Mouse (Mus musculus): ENCODE data around the gene Fam45a. TPM values are rescaled to one million over a fixed set of nuclear protein-coding genes. Genes with fewer than 3 reads are reported as not detected.

Fam45a gene
- polyA plus RNA-seq (2017; shearing (Covaris generic)): 28.7 TPM

GRCm38 (mm10) chr19:60811098-60812035 is at the start of gene Fam45a:
Fam45a (plus strand) TSS chr19:60811585.

DNA sequence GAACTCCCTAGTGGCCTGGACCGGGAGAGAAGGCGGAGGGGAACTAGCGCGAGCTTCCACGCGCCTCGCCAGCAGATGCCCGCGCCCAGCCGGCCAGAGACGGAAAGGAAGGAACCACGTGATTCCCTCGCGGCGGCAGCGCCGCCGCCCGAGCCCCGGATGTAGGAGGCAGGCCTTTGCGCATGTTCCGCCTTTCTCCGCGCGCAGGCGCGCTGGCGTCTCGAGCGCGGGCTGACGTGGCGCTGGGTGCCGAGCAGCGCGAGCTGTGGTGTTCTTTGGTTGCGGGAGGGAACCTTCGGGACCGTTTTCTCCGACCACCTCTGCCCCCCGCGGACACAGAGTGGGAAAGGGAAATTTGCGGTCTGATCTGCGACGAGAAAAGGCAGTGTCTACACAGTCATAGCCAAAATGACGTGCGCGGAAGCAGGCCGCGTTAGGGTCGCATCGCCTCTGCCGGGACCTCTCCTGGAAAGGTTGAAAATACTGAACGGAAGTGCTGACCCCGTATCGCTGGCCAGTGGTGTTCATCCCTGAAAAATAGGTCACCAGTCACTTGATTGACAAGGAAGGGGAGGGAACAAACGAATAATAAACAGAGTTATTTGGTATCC is 20.7 kb upstream of the Fam45a start, which contains the start of gene Eif3a:
Eif3a (minus strand) TSS at position 108 of the 611 bp plus-strand sequence.

GRCm38 (mm10) chr19:60860868-60861700 is 49.7 kb downstream of the Fam45a start, which contains the start of gene Sfxn4:
Sfxn4 (minus strand) TSS chr19:60861479.

GRCm38 (mm10) chr19:60874064-60874694 is 62.8 kb downstream of the Fam45a start, which contains the start of gene Prdx3:
Prdx3 (minus strand) TSS chr19:60874556.

Other genes starting within 250 kb of the Fam45a start
- 38.7 TPM for gene Cacul1, start 230.6 kb upstream of the Fam45a start, polyA plus RNA-seq (2017; shearing (Covaris generic))
- 7.5 TPM for gene Nanos1, start 55.6 kb upstream of the Fam45a start, polyA plus RNA-seq (2017; shearing (Covaris generic))
- gene Eif3a, start 20.9 kb upstream of the Fam45a start, polyA plus RNA-seq (2017; shearing (Covaris generic)): 129 TPM
- 0.51 TPM for gene Sfxn4, start 49.9 kb downstream of the Fam45a start, polyA plus RNA-seq (2017; shearing (Covaris generic))
- 69.9 TPM for gene Prdx3, start 63.0 kb downstream of the Fam45a start, polyA plus RNA-seq (2017; shearing (Covaris generic))
- gene Grk5, start 78.2 kb downstream of the Fam45a start, polyA plus RNA-seq (2017; shearing (Covaris generic)): 2.8 TPM